Mouse (Mus musculus) heart, postnatal 14 days (tissue): ENCODE data around the gene Sh3pxd2a. TPM values are rescaled to one million over a fixed set of nuclear protein-coding genes. Genes with fewer than 3 reads are reported as not detected.

Source experiments
- DNase-seq, 2 experiments: peaks; one replicate each; pipeline ENCODE4 v3.0.0; 2021 to 2022
- intact Hi-C: fragments of 180-260 bp; cut with DNase I; formaldehyde crosslinking; loops from one replicate; pipeline ENCODE4 v1.15.1; 2025
- total RNA-seq, 2 experiments: library from RNA; stranded (reverse); gene quantifications; 2 replicates each; pipeline ENCODE4 v1.2.3; 2021

Sh3pxd2a gene
- total RNA-seq, 2 experiments from 2014 or later: 75.2 to 75.9 TPM

GRCm38 (mm10) chr19:47444488-47444887 is 19.7 kb downstream of the Sh3pxd2a start:
- intact Hi-C loops: no loop called here

DNA sequence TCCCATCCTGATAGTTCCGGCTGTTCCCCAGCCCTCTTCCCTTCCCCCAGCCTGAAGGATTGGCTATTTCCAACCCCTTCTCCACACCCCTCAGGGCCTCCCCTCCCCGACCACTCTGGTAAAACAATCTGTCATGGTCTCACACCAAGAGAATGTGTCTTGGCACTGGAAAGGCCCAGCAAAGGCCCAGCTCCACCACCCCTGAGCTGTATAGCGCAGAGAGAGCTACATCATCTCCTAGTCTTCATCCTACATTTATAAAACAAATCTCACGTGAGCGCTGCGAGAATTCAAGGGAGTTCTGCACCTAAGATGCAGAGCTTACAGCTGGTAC is 21.9 kb downstream of the Sh3pxd2a start:
- DNase-seq: no peak
- intact Hi-C loops: no loop called here

More at GRCm38 (mm10) chr19:47444488-47444887, 19.7 kb downstream of the Sh3pxd2a start:
- DNase-seq: no peak

DNA sequence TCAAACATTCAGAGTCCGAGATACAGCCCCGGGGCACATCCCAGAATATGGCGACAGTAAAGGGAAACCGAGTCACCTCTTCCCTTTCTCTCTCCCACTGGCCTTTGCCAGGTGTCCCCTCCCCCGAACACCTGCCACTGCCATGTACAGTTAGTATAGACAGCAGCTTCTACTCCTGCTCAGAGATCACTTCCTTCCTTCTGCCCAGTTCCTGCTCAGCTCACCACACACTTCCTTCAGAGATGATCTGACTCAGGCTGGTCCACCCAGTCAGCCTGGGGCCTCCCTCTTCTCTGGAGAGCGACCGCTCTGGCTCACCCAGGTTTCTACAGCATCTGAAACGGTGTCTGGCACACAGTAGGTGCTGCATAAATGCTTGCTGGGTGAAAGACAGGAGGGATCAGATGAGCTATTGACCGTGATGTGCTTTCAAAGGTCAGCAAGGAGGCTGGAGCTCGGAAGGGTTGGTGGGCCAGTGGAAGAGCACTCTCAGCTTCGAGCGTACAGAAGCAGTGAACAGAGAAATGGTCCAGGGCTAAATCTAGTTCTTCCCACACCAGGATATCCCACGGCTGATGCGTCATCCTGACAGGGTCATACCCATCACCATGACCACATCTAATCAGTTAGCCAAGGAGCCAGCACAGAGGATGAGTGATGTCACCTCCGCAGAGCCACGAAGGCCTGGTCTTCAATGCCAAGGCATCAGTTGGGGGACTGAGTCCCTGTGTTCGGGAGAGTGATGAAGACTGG is 22.5 kb downstream of the Sh3pxd2a start:
- DNase-seq: no peak
- intact Hi-C loops: no loop called here

DNA sequence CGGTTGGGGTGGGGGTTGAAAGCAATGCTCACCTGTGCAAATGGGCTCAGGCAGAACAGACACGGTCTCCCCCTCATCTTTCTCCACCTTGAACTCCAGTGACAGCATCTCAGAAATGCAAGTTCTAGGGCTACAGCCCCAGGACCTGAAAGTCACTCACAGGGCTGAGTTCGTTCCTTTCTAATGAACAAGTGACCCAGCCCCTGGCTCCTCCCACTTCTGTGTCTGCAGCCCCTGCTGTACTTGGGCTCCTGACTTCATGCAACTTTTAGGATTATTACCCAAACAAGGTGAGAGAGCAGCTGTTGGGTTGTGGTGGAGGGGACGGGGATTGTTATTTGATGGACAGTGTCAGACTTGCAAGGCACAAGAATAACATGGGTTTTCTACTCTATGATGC is 23.2 kb downstream of the Sh3pxd2a start:
- intact Hi-C loops: no loop called here
- DNase-seq: no peak

DNA sequence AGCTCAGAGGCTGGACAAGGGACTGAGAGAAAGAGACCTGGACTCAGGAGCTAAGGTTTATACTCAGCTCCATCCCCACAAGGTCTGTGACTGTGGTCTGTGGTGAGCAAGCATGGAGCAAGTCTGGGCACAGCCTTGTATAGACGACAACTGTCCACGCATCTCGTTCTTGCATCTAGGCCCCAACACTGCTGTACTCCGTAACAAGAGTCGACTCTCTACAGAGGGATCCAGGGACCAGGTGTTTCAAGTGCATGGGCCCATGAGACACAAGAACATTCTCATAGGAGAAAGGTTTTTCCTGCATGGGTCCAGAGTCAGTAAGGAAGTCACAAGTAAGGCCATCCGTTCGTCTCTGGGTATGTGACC is 23.8 kb downstream of the Sh3pxd2a start:
- intact Hi-C loops: no loop called here
- DNase-seq: no peak

DNA sequence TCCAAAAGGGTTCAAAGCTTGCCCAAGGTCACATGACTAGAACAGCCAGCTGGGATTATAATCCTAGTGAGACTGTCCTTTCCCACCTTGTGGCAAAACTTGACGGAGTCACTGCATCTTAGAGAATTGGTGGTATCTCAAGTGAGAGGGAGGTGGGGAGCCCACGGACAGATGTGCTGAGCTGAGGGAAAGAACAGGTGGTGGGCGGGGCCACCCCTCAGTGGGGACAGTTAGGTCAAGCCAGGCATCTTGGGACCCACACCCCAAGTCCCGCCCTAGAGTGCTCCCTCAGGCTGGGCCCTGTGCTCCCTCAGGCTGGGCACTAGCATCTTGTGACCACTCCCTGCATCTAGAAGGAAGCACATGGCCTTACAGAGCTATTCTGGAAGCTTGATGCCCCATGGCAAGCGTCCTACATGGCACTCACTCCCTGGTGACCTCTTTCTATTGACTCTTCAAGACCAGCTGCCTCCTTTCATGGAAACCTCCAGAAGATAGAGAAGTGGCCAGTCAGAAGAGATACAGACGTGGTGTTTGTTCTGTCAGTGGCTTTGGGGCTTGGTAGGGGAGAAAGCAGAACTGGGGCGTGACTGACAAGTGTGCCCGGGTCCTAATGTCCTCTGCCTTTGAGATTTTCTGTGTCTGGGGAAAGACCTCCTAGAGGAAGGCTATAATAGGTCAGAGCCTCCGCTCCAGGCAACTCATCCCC is 24.3 kb downstream of the Sh3pxd2a start:
- intact Hi-C loops: no loop called here
- DNase-seq: no peak

DNA sequence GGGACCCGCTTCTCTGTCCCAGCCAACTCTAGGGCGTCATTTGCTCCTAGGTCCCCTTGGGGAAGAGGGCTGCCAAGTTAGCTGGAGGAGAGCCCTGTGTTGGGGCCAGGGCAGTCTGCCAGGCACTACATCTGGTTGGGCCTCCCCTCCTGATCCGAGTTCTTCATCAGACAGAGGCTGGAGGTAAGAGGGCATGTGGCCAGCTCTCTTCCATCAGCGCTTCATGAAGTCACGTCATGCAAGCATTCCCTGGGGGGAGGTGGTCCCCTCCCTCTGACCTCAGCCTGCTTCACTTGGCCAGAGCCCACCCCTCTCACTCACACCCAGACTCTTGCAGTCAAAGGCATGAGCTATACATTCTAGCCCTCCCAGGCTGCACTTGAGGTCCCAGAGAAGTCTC is 25.8 kb downstream of the Sh3pxd2a start:
- DNase-seq: peak; percentile 89 to 93
- intact Hi-C loops: no loop called here

DNA sequence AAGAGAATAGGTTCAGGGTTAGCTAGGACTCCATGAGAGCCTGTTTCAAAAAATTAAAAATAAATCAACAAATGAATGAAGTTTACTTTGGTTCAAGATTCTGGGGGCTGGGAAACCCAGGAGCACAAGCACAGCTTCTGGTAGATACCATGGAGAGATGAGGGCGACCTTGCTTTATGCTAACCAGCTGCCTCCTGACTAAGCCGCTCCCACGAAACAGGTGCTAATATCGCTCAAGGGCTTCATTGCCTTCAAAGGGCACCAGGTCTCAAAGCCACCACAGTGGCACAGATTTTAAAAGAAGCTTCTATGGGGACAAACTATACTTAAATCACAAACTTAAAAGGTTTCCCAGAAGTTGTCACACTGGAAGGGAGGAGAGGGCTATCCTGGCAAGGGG is 27.2 kb downstream of the Sh3pxd2a start:
- intact Hi-C loops: no loop called here
- DNase-seq: no peak

GRCm38 (mm10) chr19:47436236-47436635 is 28.0 kb downstream of the Sh3pxd2a start:
- peak in 1 of 2 experiments; percentile 63 for DNase-seq
- intact Hi-C loops: no loop called here

DNA sequence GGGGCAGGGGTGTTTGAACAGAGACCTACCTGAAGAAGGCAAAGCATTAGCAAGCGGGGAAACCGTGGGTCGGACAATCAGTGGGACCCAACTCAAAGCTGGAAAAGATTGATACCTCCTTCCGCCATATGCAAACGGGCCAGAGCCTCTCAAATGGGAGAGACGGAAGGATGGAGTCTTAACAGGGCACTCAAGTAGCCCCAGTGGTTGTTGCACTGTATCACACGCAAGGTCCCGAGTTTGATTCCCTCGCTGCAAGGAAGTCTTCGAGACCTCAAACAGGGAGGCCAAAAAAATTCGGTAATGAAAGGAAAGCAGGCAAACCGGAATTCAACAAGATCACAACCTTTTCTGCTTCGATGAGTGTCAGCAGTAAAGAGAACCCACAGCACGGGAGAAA is 29.5 kb downstream of the Sh3pxd2a start:
- DNase-seq: no peak
- intact Hi-C loops: no loop called here

DNA sequence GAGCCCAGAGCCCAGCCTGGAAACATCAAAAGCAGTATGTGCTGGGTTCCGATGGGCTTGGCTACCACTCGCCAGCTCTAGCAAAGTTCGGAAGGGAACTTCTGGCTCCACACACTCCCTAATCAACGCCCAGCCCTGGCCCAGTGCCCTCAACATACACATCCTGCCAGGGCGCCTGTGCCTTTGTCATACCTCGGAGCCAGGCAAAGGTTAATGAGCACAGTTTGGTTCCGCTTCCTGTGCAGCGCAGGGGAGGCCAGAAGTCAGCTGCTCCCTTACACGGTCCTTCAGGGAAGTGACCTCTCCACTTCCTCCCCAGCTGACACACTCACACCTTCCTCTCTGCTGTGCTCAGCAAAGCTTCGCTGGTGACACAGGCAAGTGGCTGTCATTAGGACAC is 31.9 kb downstream of the Sh3pxd2a start:
- DNase-seq: peak; percentile 68 to 70
- intact Hi-C loops: no loop called here

DNA sequence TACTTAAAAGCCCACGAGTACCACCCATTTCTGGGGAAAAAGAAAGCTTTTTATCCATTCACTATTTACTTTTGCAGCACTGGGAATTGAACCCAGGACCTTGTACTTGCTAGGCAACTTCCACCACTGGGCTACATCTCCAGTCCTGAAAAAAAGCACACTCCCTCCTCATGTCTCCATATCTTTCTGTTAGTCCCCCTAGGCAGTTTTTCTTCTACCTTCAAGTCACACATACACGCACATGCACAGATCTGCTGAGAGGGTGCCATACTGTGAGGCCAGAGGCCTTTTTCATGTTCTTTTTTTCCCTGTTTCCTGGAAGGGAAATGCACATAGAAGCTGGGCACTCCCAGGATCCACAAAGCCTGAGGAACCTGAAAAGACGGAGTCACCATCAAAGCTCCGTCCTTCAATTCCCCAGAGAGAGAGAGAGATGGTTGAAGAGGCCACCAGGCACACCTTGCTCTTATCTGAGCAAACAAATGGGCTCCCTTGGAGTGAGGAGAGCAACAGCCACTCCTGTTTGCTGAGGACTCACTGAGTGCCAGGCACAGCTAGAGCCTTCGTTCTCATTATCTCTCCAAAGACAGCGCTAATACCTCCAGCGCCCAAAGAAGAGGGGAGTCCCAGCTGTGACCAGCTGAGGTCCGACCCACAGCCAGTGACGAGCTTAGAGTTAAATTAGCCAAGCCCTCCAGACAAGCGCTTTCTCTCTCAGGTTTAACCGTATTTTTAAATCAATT is 32.8 kb downstream of the Sh3pxd2a start:
- intact Hi-C loops: loop anchor here (2.0 kb wide), 1 partner anchor 29 kb away; no protein-coding TSS in a partner anchor
- no peak for DNase-seq

- no peak for DNase-seq
- intact Hi-C loops: loop anchor here (2.0 kb wide), 1 partner anchor 31 kb away; no protein-coding TSS in a partner anchor
These were observed 34.0 kb downstream of the Sh3pxd2a start for GRCm38 (mm10) chr19:47430160-47430559.

DNA sequence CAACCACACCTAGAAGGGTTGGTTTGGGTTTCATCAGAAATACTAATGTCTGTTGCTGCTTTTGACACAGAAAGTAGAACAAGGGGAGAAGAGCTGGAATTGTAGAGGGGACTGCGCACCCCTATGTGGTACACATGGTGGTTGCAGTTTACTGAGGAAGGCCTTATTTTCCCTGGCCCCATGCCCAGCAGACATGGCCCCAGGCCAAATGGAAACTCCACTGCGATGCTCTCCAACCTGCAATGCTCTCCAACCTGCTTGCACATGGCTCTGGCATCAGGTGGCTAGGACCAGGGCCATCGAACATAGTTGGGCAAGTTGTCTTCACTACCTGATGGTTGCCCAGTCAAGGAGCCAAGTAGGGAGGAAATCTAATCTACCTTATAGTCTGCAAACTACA is 35.0 kb downstream of the Sh3pxd2a start:
- intact Hi-C loops: loop anchor here (5.0 kb wide), 1 partner anchor 42 kb away; no protein-coding TSS in a partner anchor
- DNase-seq: peak; percentile 70 to 73

DNA sequence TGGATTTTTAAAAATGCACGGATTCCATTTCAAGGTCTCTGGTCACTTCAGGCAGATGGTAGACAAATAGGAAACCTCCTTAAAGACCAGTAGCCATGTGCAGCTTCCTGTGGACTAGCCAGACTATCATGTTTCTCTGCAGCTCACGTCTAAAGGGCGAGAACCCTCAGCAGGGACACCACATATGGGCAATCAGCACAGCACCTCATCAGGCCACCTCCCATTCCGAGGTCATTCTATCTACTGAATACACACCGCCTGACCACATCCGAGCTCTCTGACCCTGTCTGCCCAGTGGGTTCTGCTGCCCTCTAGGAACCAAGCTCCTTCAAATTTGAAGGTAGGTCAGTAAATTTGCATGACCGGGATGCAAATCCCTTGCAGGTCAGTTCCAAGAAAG is 35.4 kb downstream of the Sh3pxd2a start:
- no peak for DNase-seq
- intact Hi-C loops: loop anchor here (5.0 kb wide), 1 partner anchor 41 kb away; no protein-coding TSS in a partner anchor

DNA sequence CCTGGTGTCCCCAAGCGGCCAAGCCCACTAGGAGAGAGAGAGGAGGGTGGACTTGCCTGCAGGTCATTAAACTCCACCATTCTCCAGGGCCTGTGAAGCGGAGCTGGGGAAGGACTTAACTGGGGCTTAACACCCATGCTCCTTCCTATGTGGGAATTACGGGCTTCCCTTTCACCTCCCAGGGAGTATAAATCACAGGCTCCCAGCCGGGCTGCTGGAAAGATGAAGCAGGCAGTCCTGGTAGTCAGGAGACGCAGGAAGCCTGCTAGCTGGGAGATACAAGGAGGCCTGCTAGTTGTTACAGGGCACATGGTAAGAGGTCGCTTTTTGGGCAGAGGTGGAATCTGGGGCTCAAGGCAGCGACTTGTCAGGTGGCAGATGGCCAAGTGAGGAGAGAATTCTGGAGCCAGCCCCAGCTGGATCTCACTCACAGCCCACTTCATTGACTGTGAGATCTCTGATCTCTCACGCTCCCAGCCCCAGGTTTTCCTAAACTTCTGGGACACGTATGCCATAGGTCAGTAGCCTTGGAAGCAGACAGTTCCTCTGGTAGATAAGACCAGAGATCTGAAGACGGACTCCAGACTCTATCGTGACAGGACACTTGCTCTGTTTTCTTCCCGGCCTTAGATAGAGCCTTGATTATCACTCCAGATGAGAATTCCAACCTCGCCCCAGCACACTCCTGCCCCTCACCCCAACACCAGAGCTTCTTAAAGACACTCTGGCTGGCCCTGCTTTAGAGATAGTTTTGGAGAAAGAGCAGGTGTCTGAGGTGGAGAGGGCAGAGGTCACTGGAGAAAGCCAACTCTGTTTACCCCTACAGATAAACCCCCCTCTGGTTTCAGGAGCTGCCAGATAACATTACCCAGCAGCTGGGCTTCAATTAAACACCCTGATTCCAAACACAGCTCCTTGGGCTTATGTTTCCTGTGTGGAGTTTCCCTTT is 36.1 kb downstream of the Sh3pxd2a start:
- intact Hi-C loops: loop anchor here (5.0 kb wide), 1 partner anchor 41 kb away; no protein-coding TSS in a partner anchor
- DNase-seq: peak; percentile 46 to 65

DNA sequence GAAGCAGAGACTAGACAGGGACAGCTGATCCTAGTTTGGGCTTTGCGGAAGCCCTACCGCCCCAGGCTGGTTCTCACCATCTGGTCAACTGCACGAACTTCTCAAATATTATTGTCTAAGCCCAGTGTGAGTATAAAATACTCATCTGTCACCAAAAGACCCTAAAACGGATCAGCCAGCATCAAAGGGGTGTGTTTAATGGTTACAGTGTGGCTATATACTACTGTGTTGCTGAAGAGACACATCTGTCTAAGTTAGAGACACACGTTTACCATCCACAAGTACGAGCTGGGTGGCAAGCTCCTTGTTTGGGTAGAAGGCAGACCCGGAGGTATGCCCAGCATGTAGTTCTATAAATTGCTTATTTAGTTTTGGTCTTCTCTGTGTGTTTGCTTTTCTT is 40.6 kb downstream of the Sh3pxd2a start:
- intact Hi-C loops: no loop called here
- no peak for DNase-seq

GRCm38 (mm10) chr19:47421128-47421898 is 42.9 kb downstream of the Sh3pxd2a start:
- intact Hi-C loops: no loop called here
- DNase-seq: peak; percentile 41 to 60

DNA sequence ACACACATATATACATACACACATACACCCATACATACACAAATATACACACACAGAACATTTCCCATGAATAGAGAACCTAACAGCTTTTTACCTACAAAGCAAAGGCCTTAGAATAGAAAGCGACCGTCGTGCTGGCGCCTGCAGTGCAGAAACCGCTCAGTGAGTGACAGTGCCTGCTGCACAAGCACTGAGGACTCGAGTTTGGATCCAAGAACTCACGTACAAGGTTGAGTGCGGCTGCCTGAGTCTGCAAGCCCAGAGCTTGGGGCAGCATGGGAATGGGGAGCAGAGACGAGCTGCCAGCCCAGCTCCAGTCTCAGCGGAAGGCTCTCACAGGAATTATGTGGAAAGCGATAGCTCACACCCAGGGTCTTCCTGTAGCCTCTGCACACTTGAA is 43.7 kb downstream of the Sh3pxd2a start:
- intact Hi-C loops: no loop called here
- DNase-seq: no peak
